Mouse (Mus musculus) bone marrow macrophage, adult 2 months (primary cell): Measurements from ENCODE around the gene Babam2. TPM values are rescaled to one million over a fixed set of nuclear protein-coding genes. Genes with fewer than 3 reads are reported as not detected.

Experiments used
- H3K27ac ChIP-seq: 2 replicates; pipeline ENCODE4 v1.5.1; 2012; ENCODE audit warnings: low read depth, low read length; ENCODE audit not compliant: insufficient read depth
- H3K4me1 ChIP-seq: 2 replicates; pipeline ENCODE4 v1.6.1; 2012; ENCODE audit warnings: low read length; ENCODE audit not compliant: control insufficient read depth, insufficient read depth
- H3K4me3 ChIP-seq: 2 replicates; pipeline ENCODE4 v1.5.1; 2012; ENCODE audit warnings: mild to moderate bottlenecking, low read length, moderate library complexity; ENCODE audit not compliant: insufficient read depth
- CTCF ChIP-seq: IDR thresholded peaks from 2 replicates; pipeline ENCODE4 v1.5.1; 2012; ENCODE audit warnings: low read depth, mild to moderate bottlenecking, low read length, moderate library complexity
- POLR2A ChIP-seq: IDR thresholded peaks from 2 replicates; pipeline ENCODE4 v1.6.1; 2012; ENCODE audit warnings: mild to moderate bottlenecking, low read depth, low read length, borderline replicate concordance
- polyA plus RNA-seq: library from polyadenylated mRNA; stranded (reverse); fragments of >200 nt; gene quantifications from 2 replicates; pipeline ENCODE4 v1.2.4, GENCODE M21; 2012; ENCODE audit not compliant: missing spikeins, insufficient read depth, insufficient read length

Babam2 gene
- polyA plus RNA-seq, 1 experiment = 69.4 TPM

- no peak overlapping the region for H3K27ac ChIP-seq
These were observed 336.1 kb downstream of the Babam2 start for GRCm38 (mm10) chr5:32033621-32034020.

DNA sequence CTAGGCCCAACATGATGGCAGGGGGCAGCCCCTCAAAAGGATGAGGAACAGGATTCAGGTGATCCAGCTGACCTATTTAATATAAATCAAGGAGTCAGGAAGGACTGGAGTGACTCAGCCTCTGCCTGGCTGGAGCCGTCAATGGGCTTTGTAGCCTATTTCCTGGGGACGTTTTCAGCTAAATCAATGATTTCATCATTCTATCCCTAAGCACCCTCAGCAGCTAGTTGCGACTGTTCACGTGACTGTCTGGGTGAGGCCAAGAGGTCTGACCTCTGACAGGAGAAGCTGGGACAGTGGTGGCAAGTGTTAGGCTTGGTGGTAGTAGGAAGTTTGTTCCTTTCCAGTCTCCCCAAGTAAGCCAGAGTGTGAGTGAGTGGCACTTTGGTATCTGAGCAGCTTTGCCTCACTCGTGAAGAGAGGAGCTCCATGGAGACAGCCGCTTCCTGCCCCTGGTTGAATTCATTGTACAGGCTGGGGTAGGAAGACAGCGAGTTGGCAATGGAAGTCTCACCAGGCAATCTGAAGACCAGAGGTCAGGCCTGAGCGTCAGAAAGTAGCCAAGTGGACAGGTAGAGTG lies 337.1 kb downstream of the Babam2 start:
- H3K4me3 ChIP-seq = no peak overlapping the region
- H3K27ac ChIP-seq = no peak overlapping the region
- H3K4me1 ChIP-seq = peaks cover 21% of the 10 kb centered on the region
- TF ChIP-seq CTCF = no peak
- no peak for TF ChIP-seq POLR2A

More at GRCm38 (mm10) chr5:32033621-32034020, 336.1 kb downstream of the Babam2 start:
- Histone ChIP-seq H3K4me3 (no peak overlapping the region), H3K4me1 (peaks cover 21% of the 10 kb centered on the region)
- TF ChIP-seq POLR2A (no peak), CTCF (no peak)

DNA sequence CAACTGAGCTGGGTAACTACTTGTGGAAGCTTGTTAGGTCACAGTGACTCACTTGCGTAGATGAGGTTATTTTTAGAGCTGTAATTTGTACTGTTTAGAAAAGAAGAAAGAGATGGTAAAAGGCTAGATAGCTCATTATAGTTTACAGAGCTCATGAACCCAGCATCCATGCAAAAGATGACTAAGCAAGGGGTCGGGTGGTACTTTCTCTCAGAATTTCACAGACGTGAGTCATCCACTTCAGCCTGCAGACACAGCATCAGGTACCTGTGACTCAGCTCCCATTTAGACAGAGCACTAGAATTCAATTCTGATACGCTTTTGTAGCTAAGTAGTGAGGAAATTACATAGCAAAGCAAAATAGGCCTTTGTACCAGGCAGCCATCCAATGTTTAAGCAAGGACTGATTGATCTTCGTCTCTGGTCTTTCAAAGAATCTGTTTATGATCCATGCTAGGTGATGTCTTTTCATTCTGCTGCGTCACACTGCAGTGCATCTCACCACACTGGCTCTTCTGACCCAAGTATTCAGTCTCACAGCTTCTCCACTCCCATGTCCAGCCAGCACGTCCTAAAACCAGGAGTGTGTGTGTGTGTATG lies 338.3 kb downstream of the Babam2 start:
- Histone ChIP-seq H3K4me1 (peaks cover 21% of the 10 kb centered on the region), H3K27ac (no peak overlapping the region), H3K4me3 (no peak overlapping the region)
- TF ChIP-seq POLR2A (no peak), CTCF (no peak)

- no peak overlapping the region for H3K4me3 ChIP-seq
- TF ChIP-seq CTCF (no peak), POLR2A (no peak)
- H3K4me1 ChIP-seq = peaks cover 21% of the 10 kb centered on the region
- H3K27ac ChIP-seq = no peak overlapping the region
These were observed 339.4 kb downstream of the Babam2 start for GRCm38 (mm10) chr5:32036896-32037295.

- TF ChIP-seq CTCF = no peak
- no peak for TF ChIP-seq POLR2A
- Histone ChIP-seq H3K4me1 (peaks cover 21% of the 10 kb centered on the region), H3K27ac (no peak overlapping the region), H3K4me3 (no peak overlapping the region)
These were observed 340.1 kb downstream of the Babam2 start for GRCm38 (mm10) chr5:32037546-32037945.

GRCm38 (mm10) chr5:32038994-32039393 lies 341.5 kb downstream of the Babam2 start:
- TF ChIP-seq POLR2A (no peak), CTCF (no peak)
- H3K4me1 ChIP-seq = peaks cover 17% of the 10 kb centered on the region
- H3K27ac ChIP-seq = no peak overlapping the region
- no peak overlapping the region for H3K4me3 ChIP-seq

- Histone ChIP-seq H3K27ac (no peak overlapping the region), H3K4me1 (peaks cover 12% of the 10 kb centered on the region), H3K4me3 (no peak overlapping the region)
- TF ChIP-seq CTCF (no peak), POLR2A (no peak)
These were observed 342.0 kb downstream of the Babam2 start for GRCm38 (mm10) chr5:32039511-32039910.

GRCm38 (mm10) chr5:32043153-32043552 lies 345.7 kb downstream of the Babam2 start:
- H3K27ac ChIP-seq = no peak overlapping the region
- TF ChIP-seq POLR2A (no peak), CTCF (no peak)
- no peaks in the 10 kb centered on the region for H3K4me1 ChIP-seq
- H3K4me3 ChIP-seq = no peak overlapping the region

GRCm38 (mm10) chr5:32043996-32044395 lies 346.5 kb downstream of the Babam2 start:
- Histone ChIP-seq H3K27ac (no peak overlapping the region), H3K4me3 (no peak overlapping the region), H3K4me1 (no peaks in the 10 kb centered on the region)
- no peak for TF ChIP-seq CTCF
- no peak for TF ChIP-seq POLR2A

DNA sequence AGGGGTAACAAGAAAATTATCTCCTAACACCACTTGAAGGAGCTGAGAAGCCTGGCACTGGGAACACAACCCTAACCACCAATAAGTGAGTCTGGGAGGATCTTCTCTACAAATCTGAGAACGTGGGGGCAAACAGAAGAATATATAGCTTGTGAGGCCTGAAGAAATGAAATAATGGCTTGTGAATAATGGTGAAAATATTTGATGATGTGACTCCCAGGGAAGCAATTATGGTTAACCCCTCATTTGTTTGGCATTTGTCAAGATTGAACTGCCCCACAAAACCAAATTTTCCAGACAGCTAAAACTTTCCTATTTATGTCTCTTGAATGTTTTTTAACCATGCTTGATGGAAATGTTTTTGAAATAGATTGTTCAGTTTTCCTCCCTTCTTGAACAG lies 354.4 kb downstream of the Babam2 start:
- H3K27ac ChIP-seq = no peak overlapping the region
- peaks cover 5% of the 10 kb centered on the region; the same call in 1 of the 2 replicates for H3K4me1 ChIP-seq
- TF ChIP-seq CTCF = no peak
- TF ChIP-seq POLR2A = no peak
- H3K4me3 ChIP-seq = no peak overlapping the region

GRCm38 (mm10) chr5:32052467-32052866 lies 355.0 kb downstream of the Babam2 start:
- no peak for TF ChIP-seq CTCF
- no peak for TF ChIP-seq POLR2A
- Histone ChIP-seq H3K4me3 (no peak overlapping the region), H3K4me1 (peaks cover 5% of the 10 kb centered on the region; the same call in 1 of the 2 replicates), H3K27ac (no peak overlapping the region)
